Mouse (Mus musculus): ENCODE measurements around the gene Arl4d.
"Not testable (repeated sequence)": the region's sequence is repeated elsewhere in the genome, so short reads cannot be mapped to it uniquely, and the experiment has no call there.

Gene Arl4d

GRCm38 (mm10) chr11:101664825-101665635 is at the start of gene Arl4d:
TSS of gene Arl4d (plus strand) at chr11:101665541.
- peak; percentile 97 to 98 for DNase-seq

- DNase-seq: no peak
Measured at GRCm38 (mm10) chr11:101616104-101616503, 49.2 kb upstream of the Arl4d start.

- no peak for DNase-seq
Measured at GRCm38 (mm10) chr11:101616948-101617767, 48.2 kb upstream of the Arl4d start.

GRCm38 (mm10) chr11:101617849-101618248 is 47.5 kb upstream of the Arl4d start:
- DNase-seq: peak; percentile 33 to 51

- DNase-seq: no peak
Measured at GRCm38 (mm10) chr11:101618596-101618995, 46.7 kb upstream of the Arl4d start.

- DNase-seq: not testable (repeated sequence)
Measured at GRCm38 (mm10) chr11:101620022-101620655, 45.2 kb upstream of the Arl4d start.

- DNase-seq: no peak
Measured at GRCm38 (mm10) chr11:101626649-101626994, 38.7 kb upstream of the Arl4d start.

GRCm38 (mm10) chr11:101626995-101627856 is 38.1 kb upstream of the Arl4d start, which contains the start of gene Rdm1:
TSS of gene Rdm1 (plus strand) at chr11:101627195.
- DNase-seq: peak; percentile 90 to 92

- peak; percentile 83 to 92 for DNase-seq
Measured at GRCm38 (mm10) chr11:101627857-101628559, 37.3 kb upstream of the Arl4d start.

GRCm38 (mm10) chr11:101628733-101629417 is 36.5 kb upstream of the Arl4d start:
- DNase-seq: not testable (repeated sequence)

GRCm38 (mm10) chr11:101635660-101636059 is 29.7 kb upstream of the Arl4d start:
- DNase-seq: peak; percentile 65 to 70

- no peak for DNase-seq
Measured at GRCm38 (mm10) chr11:101639761-101640160, 25.6 kb upstream of the Arl4d start.

GRCm38 (mm10) chr11:101640857-101641709 is 24.3 kb upstream of the Arl4d start:
- DNase-seq: peak; percentile 78 to 87

- DNase-seq: peak; percentile 17 to 24
Measured at GRCm38 (mm10) chr11:101641710-101642642, 23.4 kb upstream of the Arl4d start.

- no peak for DNase-seq
Measured at GRCm38 (mm10) chr11:101642931-101643330, 22.4 kb upstream of the Arl4d start.

GRCm38 (mm10) chr11:101644591-101644990 is 20.8 kb upstream of the Arl4d start:
- no peak for DNase-seq

GRCm38 (mm10) chr11:101645043-101645410 is 20.3 kb upstream of the Arl4d start:
- not testable (repeated sequence) for DNase-seq

- DNase-seq: peak; percentile 58 to 79
Measured at GRCm38 (mm10) chr11:101645411-101646282, 19.7 kb upstream of the Arl4d start.

Measured in kidney, postnatal 36 days (tissue).